Mouse (Mus musculus): ENCODE results near the gene Nkx2-5.

DNA sequence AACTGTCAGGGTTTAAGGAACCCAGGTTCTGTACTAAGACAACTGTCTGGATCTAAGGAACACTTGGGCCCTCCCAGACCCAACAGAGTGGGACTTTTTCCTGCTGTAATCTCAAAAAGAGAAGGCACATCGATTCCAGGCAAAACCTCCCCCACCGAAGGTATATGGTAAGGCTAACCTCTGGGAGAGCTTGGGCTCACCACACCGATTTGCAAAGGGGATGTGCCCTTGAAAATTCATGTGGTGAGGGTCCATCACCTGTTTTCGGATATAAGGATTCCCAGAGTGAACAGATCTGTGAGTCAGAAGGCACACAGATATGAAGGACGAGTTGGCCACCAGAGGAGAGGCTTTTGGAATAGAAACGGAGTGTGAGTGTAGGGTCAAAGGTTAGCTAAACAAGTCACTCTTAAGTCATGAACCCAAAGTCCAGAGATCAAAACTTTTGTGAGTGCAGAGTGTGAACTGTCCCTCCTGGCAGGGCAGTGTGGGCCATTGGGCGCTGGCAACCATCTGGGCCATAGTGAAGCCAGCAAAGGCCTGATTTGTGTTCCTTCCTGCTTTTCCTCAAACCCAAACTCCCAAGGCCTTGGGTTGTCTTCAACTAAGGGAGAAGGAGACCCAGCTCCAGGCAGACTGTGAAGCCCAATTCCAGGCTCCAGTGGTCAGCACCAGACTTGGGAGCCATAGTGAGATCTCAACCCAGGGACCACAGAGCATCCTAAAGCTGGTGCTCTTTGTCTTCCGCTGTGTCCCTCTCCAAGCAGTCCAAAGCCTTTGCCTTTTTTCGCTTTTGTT is 2.2 kb downstream of the Nkx2-5 start:
- TF ChIP-seq CTCF (IDR thresholded peaks at IDR 0.05; ENCODE audit: control insufficient read depth, insufficient read depth, insufficient read length) (no peak), USF1 (IDR thresholded peaks at IDR 0.05; ENCODE audit: low read depth) (no peak)

Data from C2C12 (cell line).